In genomic region chr10:108307772-108308171, GRCm38 (mm10) we compare ENCODE assay signal across 13 mouse cellular contexts. TPM values are rescaled to one million over a fixed set of nuclear protein-coding genes. Genes with fewer than 3 reads are reported as not detected.
DNase-seq lines count a peak whose midpoint lies in the region; ATAC-seq and TF ChIP-seq lines count a peak whose summit lies in the region.
"Had no signal": no experiment of that assay in that cellular context is flagged by ENCODE, and none has a peak within 500 bp of the region (broad histone marks: within the 10 kb centered on the region; RNA-seq: fewer than 3 reads in every experiment).

No protein-coding gene starts in this region.

- H3K9me3 ChIP-seq in hindbrain, embryonic 16.5 days (ENCODE audit: control insufficient read depth, low read length): no peaks in the 10 kb centered on the region
- H3K9me3 ChIP-seq in hindbrain, embryonic 11.5 days (ENCODE audit: control insufficient read depth, low read length): no peaks in the 10 kb centered on the region
- H3K9me3 ChIP-seq: limb, embryonic 13.5 days had no signal

- TF ChIP-seq CTCF in gastrocnemius, adult 2 months (IDR thresholded peaks at IDR 0.05): no peak
- TF ChIP-seq CTCF in layer of hippocampus, adult 2 months (conservative IDR thresholded peaks at IDR 0.05): no peak

- H3K4me2 ChIP-seq in hindbrain, embryonic 16.5 days (ENCODE audit: low read length): no peak overlapping the region; the same call in 1 of the 2 replicates
- no peak overlapping the region for H3K4me2 ChIP-seq in hindbrain, embryonic 11.5 days (replicated peaks; ENCODE audit: low read depth, low read length)
- H3K4me2 ChIP-seq: limb, embryonic 13.5 days had no signal

- 0 out of 2 replicates have a peak, but pooled peaks have one; percentile 34 for ATAC-seq in hindbrain, embryonic 16.5 days
- no peak for ATAC-seq in hindbrain, embryonic 11.5 days (ENCODE audit: low FRiP score)

- intact Hi-C loops in gastrocnemius, adult 2 months (cut with DNase I): no loop called here

- H3K4me3 ChIP-seq in hindbrain, embryonic 16.5 days (ENCODE audit: low read length): no peak overlapping the region
- no peak overlapping the region for H3K4me3 ChIP-seq in hindbrain, embryonic 11.5 days (ENCODE audit: low read depth, low read length)
- no peak overlapping the region for H3K4me3 ChIP-seq in gastrocnemius, adult 2 months
- no peak overlapping the region for H3K4me3 ChIP-seq in layer of hippocampus, adult 2 months
- H3K4me3 ChIP-seq: limb, embryonic 13.5 days had no signal

- no peaks in the 10 kb centered on the region for H3K4me1 ChIP-seq in hindbrain, embryonic 16.5 days (ENCODE audit: control insufficient read depth, insufficient read depth, low read depth, low read length)
- H3K4me1 ChIP-seq in hindbrain, embryonic 11.5 days (replicated peaks; ENCODE audit: control insufficient read depth, insufficient read depth, low read length): no peaks in the 10 kb centered on the region
- H3K4me1 ChIP-seq: limb, embryonic 13.5 days had no signal

- H3K36me3 ChIP-seq in hindbrain, embryonic 16.5 days (ENCODE audit: control insufficient read depth, insufficient read depth, low read length): no peaks in the 10 kb centered on the region
- no peaks in the 10 kb centered on the region for H3K36me3 ChIP-seq in hindbrain, embryonic 11.5 days (ENCODE audit: control insufficient read depth, insufficient read depth, low read length)
- H3K36me3 ChIP-seq: G1E; limb, embryonic 13.5 days had no signal

- H3K9ac ChIP-seq in hindbrain, embryonic 16.5 days (ENCODE audit: low read depth, low read length): no peak overlapping the region
- no peak overlapping the region for H3K9ac ChIP-seq in hindbrain, embryonic 11.5 days (ENCODE audit: low read depth, low read length)
- H3K9ac ChIP-seq: limb, embryonic 13.5 days had no signal

- no peak overlapping the region for H3K27ac ChIP-seq in hindbrain, embryonic 16.5 days (ENCODE audit: low read depth, low read length)
- no peak overlapping the region for H3K27ac ChIP-seq in hindbrain, embryonic 11.5 days (ENCODE audit: low read depth, low read length)
- H3K27ac ChIP-seq in gastrocnemius, adult 2 months: no peak overlapping the region
- no peak overlapping the region for H3K27ac ChIP-seq in layer of hippocampus, adult 2 months
- H3K27ac ChIP-seq: limb, embryonic 13.5 days had no signal

- 66% methylated on average over 11 of the region's 11 CpGs for WGBS in hindbrain, embryonic 16.5 days
- WGBS in hindbrain, embryonic 11.5 days: 83% methylated on average over 11 of the region's 11 CpGs

- H3K27me3 ChIP-seq in hindbrain, embryonic 16.5 days (replicated peaks; ENCODE audit: control insufficient read depth, insufficient read depth, low read length): no peaks in the 10 kb centered on the region
- H3K27me3 ChIP-seq in hindbrain, embryonic 11.5 days (ENCODE audit: control insufficient read depth, insufficient read depth, low read length): no peaks in the 10 kb centered on the region
- H3K27me3 ChIP-seq: limb, embryonic 13.5 days had no signal

- no peak for DNase-seq in hindbrain, embryonic 11.5 days (ENCODE audit: low spot score)
- DNase-seq in 3134 (ENCODE audit: extremely low read depth, insufficient read length, low spot score) (peak; percentile 43), ZHBTc4 (ENCODE audit: low read depth, low spot score) (peak; percentile 28)
- peak; percentile 35 for DNase-seq in kidney, postnatal 14 days
- DNase-seq in gastrocnemius, adult 2 months: no peak
- no peak for DNase-seq in layer of hippocampus, adult 2 months (ENCODE audit: low spot score in 2 of 2)
- no peak for DNase-seq in frontal cortex, postnatal 25 days (ENCODE audit: low spot score in 2 of 2)
- DNase-seq: adrenal gland, postnatal 36 days; cerebellum, postnatal 10 days; lung, postnatal 4 days had no signal

RNA-seq across cellular contexts. Expression of gene Pawr, which starts 24.1 kb away (rescaled TPM):
- 2.3 and 2.8 TPM in 2 replicates for polyA plus RNA-seq in hindbrain, embryonic 16.5 days (2015; fragmentation: Nextera tagmentation; extraction: Ambion mirVana)
- 13.0 and 13.1 TPM in 2 replicates for polyA plus RNA-seq in hindbrain, embryonic 11.5 days (2014; fragmentation: Nextera tagmentation; extraction: Ambion mirVana)
- total RNA-seq in gastrocnemius, adult 2 months (2021): 1 to 10 TPM in 1 of 2 experiments, under 1 TPM in 1; 0.99 to 1.0 TPM
- total RNA-seq in layer of hippocampus, adult 2 months (2021): 1 to 10 TPM; 2.1 to 2.4 TPM

Comparison
In these comparisons a context has a peak if more than half of its experiments do, and no peak if none do; other contexts are left out.
1. DNase-seq: peak in 3134 (single experiment), ZHBTc4 (single experiment) and kidney, postnatal 14 days (single experiment); none in hindbrain, embryonic 11.5 days (single experiment), gastrocnemius, adult 2 months (single experiment), layer of hippocampus, adult 2 months (0 of 2) and frontal cortex, postnatal 25 days (0 of 2).